Mouse (Mus musculus) stomach, postnatal 0 days (tissue): ENCODE results near the gene Dram1.

Source experiments
- CTCF ChIP-seq: IDR thresholded peaks from 2 replicates; pipeline ENCODE4 v1.5.1; 2016; ENCODE audit warnings: antibody characterized with exemption, low read depth, mild to moderate bottlenecking, moderate library complexity
- EP300 ChIP-seq: optimal IDR thresholded peaks from 2 replicates; pipeline ENCODE3; 2016; ENCODE audit warnings: antibody characterized with exemption

- no peak for TF ChIP-seq CTCF
- no peak for TF ChIP-seq EP300
These were observed 12.6 kb upstream of the Dram1 start for GRCm38 (mm10) chr10:88391495-88391894.
